Mouse (Mus musculus): ENCODE data around the gene Rnf151.

DNA sequence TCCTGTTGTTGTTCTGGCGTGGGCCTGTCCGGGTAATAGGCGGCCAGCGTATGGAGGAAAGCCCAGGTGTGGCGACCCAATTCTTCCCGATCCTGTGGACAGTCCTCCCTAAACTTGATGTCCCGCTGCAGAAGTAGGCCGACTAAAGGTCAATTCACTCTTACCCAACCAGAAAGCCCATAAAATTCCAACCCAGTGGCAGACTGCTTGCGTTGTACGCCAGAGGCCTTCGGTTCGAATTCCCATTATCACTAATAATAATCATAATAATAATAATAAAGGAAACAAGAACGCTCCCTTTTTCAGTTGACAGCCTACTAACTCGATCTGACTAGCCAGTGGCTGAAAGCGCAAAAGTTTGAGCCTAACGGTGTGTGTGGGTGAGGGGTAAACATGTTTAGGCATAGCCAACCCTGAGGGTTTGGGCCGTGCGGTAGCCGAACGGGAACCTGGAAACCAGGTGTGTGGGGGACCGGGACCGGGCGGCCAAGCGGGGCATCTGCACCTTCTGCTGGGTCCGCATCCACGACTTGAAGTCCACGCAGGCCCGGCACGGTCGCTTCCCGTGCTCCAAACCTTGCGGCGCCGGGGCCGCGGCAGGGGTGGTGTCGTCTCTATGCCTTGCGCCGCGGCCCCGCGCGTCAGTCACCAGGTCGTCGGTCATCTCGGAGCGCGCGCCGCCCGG is 22.4 kb downstream of the Rnf151 start:
- TF ChIP-seq CTCF (IDR thresholded peaks at IDR 0.05) (no peak), EP300 (IDR thresholded peaks at IDR 0.05) (no peak)

All from lung, postnatal 0 days (tissue).